Mouse (Mus musculus): ENCODE data around the gene Cdkn2aip. TPM values are rescaled to one million over a fixed set of nuclear protein-coding genes. Genes with fewer than 3 reads are reported as not detected.

Cdkn2aip gene
- total and polyA plus RNA-seq, 2 experiments from 2014 or later: 22.4 to 23.0 TPM

DNA sequence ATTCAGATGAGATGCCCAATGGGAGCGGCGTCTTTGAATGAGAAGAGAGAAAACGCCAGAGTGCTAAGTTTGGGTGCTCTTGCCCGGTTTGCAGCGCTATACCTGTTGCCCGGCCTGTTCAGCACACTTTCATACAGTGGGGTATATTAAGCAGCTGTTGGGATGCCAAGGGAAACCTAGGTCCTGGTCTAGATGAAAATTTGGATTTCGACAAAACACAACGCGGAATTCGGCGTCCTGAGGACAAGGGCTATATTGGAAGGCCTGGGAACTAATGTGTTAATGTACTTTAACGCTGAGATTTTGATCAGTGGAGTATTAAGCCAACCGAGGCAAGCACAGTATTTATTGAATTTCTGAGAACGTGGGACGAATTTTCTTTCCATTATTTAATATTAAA, 37.5 kb downstream of the Cdkn2aip start:
- H3K9me3 ChIP-seq (ENCODE audit: low read length): no peaks in the 10 kb centered on the region
- H3K27me3 ChIP-seq (ENCODE audit: insufficient read depth, low read length): no peaks in the 10 kb centered on the region
- H3K4me1 ChIP-seq (ENCODE audit: insufficient read depth, low read length): no peaks in the 10 kb centered on the region
- no peak for DNase-seq (ENCODE audit: low spot score)
- H3K36me3 ChIP-seq (ENCODE audit: insufficient read depth, low read length): no peaks in the 10 kb centered on the region
- no peak for TF ChIP-seq CTCF (IDR thresholded peaks at IDR 0.05; ENCODE audit: low read depth)
- no peak overlapping the region for H3K27ac ChIP-seq
- 1% methylated on average over 15 of the region's 15 CpGs for WGBS
- H3K4me2 ChIP-seq (ENCODE audit: low read depth, low read length): peak overlapping the region; percentile 62
- peak overlapping the region; percentile 99 for H3K4me3 ChIP-seq (ENCODE audit: low read length)
- peak overlapping the region; percentile 80; the same call in 1 of the 2 replicates for H3K9ac ChIP-seq (replicated peaks; ENCODE audit: low read length)
- ATAC-seq: no peak

DNA sequence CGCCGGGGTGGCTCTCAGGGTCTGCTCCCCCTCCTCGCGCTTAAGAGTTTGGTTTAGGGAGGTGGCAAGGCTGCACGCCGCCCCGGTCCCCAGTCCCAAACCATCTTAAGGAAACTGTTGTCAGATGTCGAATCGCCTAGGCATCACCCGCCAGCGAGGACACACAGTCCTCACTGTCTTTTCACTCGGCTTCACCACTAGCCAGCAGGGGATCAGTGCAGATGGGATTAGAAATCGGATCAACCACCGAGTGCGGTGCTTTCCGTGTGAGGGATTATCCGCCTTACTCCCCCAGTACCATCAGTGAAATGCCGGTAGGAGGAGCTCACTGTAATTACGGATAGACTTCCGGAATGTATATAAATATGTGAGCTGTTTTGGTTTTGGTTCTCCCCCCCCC, 37.9 kb downstream of the Cdkn2aip start:
- no peaks in the 10 kb centered on the region for H3K9me3 ChIP-seq (ENCODE audit: low read length)
- under 1% methylated on average over 20 of the region's 20 CpGs for WGBS
- TF ChIP-seq CTCF (IDR thresholded peaks at IDR 0.05; ENCODE audit: low read depth): peak; percentile 36
- peak overlapping the region; percentile 62 for H3K4me2 ChIP-seq (ENCODE audit: low read depth, low read length)
- H3K27me3 ChIP-seq (ENCODE audit: insufficient read depth, low read length): no peaks in the 10 kb centered on the region
- H3K36me3 ChIP-seq (ENCODE audit: insufficient read depth, low read length): no peaks in the 10 kb centered on the region
- DNase-seq (ENCODE audit: low spot score) (peak; percentile 66), ATAC-seq (no peak; the same call in none of the 2 replicates)
- H3K27ac ChIP-seq: peak overlapping the region; percentile 86
- H3K4me1 ChIP-seq (ENCODE audit: insufficient read depth, low read length): no peaks in the 10 kb centered on the region
- H3K4me3 ChIP-seq (ENCODE audit: low read length): peak overlapping the region; percentile 99
- peak overlapping the region; percentile 80 for H3K9ac ChIP-seq (replicated peaks; ENCODE audit: low read length)

- WGBS: under 1% methylated on average over 85 of the region's 106 CpGs
- no peak; the same call in 1 of the 2 replicates for TF ChIP-seq CTCF (IDR thresholded peaks at IDR 0.05; ENCODE audit: low read depth)
- ATAC-seq: peak; percentile 94
Measured at GRCm38 (mm10) chr8:47674777-47675710, 38.7 kb downstream of the Cdkn2aip start, which contains the start of gene Ing2. Gene Ing2, minus strand, starts transcription at chr8:47675556.

DNA sequence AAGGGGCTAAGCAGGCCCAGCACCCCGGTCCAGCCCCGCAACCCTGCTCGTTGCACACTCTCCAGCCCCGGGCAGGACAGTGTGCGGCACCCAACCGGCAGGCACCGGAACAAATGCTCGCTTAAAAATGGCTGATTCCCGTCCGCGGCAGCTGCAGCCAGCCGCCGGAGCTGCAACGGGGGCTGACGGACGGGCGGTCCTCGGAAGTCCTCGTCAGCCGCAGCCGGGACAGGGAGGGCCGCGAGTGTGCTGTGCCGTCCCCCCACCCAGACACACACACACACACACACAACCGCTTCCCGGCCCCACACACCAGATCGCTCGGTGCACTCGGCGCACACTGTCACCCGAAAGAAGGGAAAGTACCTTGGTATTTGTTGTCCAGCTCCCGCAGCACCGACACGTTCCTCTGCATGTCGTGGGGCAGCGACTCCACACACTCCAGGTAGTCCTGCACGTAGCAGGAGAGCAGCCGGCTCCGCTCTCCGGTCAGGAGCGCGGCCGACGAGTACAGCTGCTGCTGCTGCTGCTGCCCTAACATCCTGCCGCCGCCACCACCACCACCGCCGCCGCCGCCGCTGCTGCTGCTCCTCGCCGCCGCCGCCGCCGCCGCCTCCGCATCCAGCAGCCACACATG, 39.5 kb downstream of the Cdkn2aip start:
- under 1% methylated on average over 46 of the region's 59 CpGs for WGBS
- peak overlapping the region; percentile 82 for H3K27ac ChIP-seq
- H3K36me3 ChIP-seq (ENCODE audit: insufficient read depth, low read length): no peaks in the 10 kb centered on the region
- peak overlapping the region; percentile 99 for H3K4me3 ChIP-seq (ENCODE audit: low read length)
- peak; percentile 41 for DNase-seq (ENCODE audit: low spot score)
- peak overlapping the region; percentile 62 for H3K4me2 ChIP-seq (ENCODE audit: low read depth, low read length)
- H3K9me3 ChIP-seq (ENCODE audit: low read length): no peaks in the 10 kb centered on the region
- no peaks in the 10 kb centered on the region for H3K27me3 ChIP-seq (ENCODE audit: insufficient read depth, low read length)
- peak overlapping the region; percentile 80 for H3K9ac ChIP-seq (replicated peaks; ENCODE audit: low read length)
- no peak for TF ChIP-seq CTCF (IDR thresholded peaks at IDR 0.05; ENCODE audit: low read depth)
- ATAC-seq: peak; percentile 21
- H3K4me1 ChIP-seq (ENCODE audit: insufficient read depth, low read length): no peaks in the 10 kb centered on the region

More at GRCm38 (mm10) chr8:47674777-47675710, 38.7 kb downstream of the Cdkn2aip start, which contains the start of gene Ing2:
- Histone ChIP-seq H3K36me3 (ENCODE audit: insufficient read depth, low read length) (no peaks in the 10 kb centered on the region), H3K9me3 (ENCODE audit: low read length) (no peaks in the 10 kb centered on the region), H3K4me3 (ENCODE audit: low read length) (peak within 1 kb of the TSS; percentile 99), H3K9ac (replicated peaks; ENCODE audit: low read length) (peak within 1 kb of the TSS; percentile 80), H3K4me1 (ENCODE audit: insufficient read depth, low read length) (no peaks in the 10 kb centered on the region), H3K27me3 (ENCODE audit: insufficient read depth, low read length) (no peaks in the 10 kb centered on the region), H3K27ac (peak within 1 kb of the TSS; percentile 86), H3K4me2 (ENCODE audit: low read depth, low read length) (peak within 1 kb of the TSS; percentile 62)
- peak; percentile 100 for DNase-seq (ENCODE audit: low spot score)

DNA sequence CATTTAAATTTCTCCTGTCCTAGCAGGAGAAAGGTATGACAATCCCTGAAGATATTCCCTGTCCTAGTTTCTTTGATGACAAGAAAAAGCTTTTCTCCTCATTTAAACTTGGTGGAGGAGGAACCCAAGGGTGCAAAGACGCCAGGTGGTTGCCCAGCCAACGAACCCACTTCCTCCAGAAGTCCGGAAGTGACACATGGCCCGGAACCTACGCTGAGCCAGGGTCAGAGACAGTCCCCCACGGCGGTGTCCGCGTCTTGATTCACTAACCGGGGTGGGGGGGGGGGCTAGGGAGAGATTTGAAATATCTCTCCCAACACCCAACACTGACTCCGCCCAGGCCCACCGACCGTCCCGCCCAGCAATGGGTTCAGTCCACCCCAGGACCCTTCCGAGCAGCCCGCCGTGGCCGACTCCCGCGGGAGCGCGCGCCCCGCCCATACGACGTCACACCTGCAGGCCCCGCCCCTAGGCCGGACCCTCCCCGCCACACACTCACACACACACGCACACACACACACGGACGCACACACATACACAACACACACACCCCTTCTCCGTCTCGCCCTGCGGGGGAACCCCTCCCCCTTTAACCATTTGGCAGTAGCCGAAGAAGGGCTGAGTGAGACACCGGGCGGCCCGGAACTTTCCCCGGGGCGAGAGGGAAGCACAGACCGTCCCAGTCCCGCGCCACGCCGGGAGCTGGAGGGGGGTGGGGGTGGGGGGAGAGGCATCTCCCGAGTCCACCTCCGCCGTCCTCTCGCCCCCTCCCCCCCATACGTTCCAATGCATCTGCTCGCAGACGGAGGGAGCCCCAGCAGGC, 40.2 kb downstream of the Cdkn2aip start:
- Histone ChIP-seq H3K9ac (replicated peaks; ENCODE audit: low read length) (peak overlapping the region; percentile 80), H3K36me3 (ENCODE audit: insufficient read depth, low read length) (peaks cover 2% of the 10 kb centered on the region; the same call in 1 of the 2 replicates), H3K9me3 (ENCODE audit: low read length) (no peaks in the 10 kb centered on the region), H3K4me1 (ENCODE audit: insufficient read depth, low read length) (no peaks in the 10 kb centered on the region), H3K27me3 (ENCODE audit: insufficient read depth, low read length) (no peaks in the 10 kb centered on the region), H3K4me2 (ENCODE audit: low read depth, low read length) (peak overlapping the region; percentile 62), H3K4me3 (ENCODE audit: low read length) (peak overlapping the region; percentile 99), H3K27ac (peak overlapping the region; percentile 82)
- ATAC-seq (peak; percentile 80), DNase-seq (ENCODE audit: low spot score) (peak; percentile 90)
- no peak for TF ChIP-seq CTCF (IDR thresholded peaks at IDR 0.05; ENCODE audit: low read depth)
- under 1% methylated on average over 47 of the region's 53 CpGs for WGBS

- 72% methylated on average over 8 of the region's 8 CpGs for WGBS
Measured at GRCm38 (mm10) chr8:47664231-47664785, 49.4 kb downstream of the Cdkn2aip start.

More at GRCm38 (mm10) chr8:47664231-47664785, 49.4 kb downstream of the Cdkn2aip start:
- Histone ChIP-seq H3K4me3 (ENCODE audit: low read length) (no peak overlapping the region), H3K4me1 (ENCODE audit: insufficient read depth, low read length) (no peaks in the 10 kb centered on the region), H3K27ac (no peak overlapping the region), H3K27me3 (ENCODE audit: insufficient read depth, low read length) (no peaks in the 10 kb centered on the region), H3K9ac (replicated peaks; ENCODE audit: low read length) (no peak overlapping the region), H3K36me3 (ENCODE audit: insufficient read depth, low read length) (peaks cover 3% of the 10 kb centered on the region; the same call in 1 of the 2 replicates), H3K9me3 (ENCODE audit: low read length) (no peaks in the 10 kb centered on the region), H3K4me2 (ENCODE audit: low read depth, low read length) (no peak overlapping the region)
- no peak for TF ChIP-seq CTCF (IDR thresholded peaks at IDR 0.05; ENCODE audit: low read depth)
- ATAC-seq (0 out of 2 replicates have a peak, but pooled peaks have one; percentile 35), DNase-seq (ENCODE audit: low spot score) (no peak)

All from hindbrain, postnatal 0 days (tissue).